Mouse (Mus musculus) lung, postnatal 36 days (tissue): ENCODE data around the gene Snx21.

Experiments used
- DNase-seq: peaks from one replicate; pipeline ENCODE4 v3.0.0; 2022; ENCODE audit warnings: mixed read lengths

Gene Snx21

DNA sequence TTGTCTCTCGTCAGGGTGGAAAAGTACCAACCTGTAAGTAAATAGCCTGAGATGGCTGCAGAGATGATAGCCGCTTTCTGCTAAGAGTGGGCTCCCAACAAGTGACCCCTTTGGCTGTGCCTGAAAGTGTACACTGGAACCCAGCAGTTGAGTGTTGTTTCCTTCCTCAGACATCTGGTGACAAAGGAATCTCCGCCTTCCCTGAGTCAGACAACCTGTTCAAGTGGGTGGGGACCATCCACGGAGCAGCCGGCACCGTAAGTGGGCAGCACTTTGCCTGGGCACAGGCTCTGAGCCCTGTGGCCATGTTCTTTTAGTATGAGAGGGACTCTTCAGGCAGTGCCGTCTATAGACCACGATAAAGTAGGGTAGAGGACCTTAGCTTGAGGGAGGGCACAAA, 14.5 kb upstream of the Snx21 start:
- DNase-seq, result no peak

DNA sequence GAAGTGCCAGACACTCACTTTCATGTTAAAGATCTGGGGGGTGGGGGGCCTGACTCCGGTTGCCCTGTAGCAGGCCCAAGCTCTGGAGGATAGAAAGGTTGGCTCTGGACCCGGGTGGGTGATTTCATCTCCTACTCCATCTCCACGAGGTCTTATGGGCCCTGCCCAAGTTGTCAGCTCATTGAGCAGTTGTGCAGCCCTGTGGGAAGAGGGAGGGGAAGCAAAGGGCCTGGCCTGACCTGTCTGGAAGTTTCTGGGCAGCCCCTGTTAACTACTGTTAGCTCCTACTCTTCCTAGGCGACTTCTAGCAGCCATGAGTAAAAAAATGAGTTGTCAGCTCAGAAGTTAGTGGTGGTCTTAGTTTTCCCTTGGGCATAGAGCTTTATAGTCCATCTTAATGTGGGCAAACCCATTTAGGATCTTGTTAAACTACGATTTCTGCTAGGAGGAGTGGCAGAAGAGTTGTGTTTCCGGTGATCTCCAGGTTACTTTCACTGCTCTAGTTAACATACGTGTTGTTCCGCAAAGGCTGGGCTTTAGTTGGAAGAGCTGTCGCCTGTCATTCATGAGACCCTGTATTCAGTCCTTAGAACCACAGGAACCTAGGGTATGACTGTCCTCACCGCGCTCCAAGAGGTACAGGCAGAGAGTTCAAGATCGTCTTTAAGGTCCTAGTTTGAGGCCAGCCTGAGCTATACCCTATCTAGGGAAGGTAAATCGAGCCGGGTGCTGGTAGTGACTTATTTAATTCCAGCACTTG, 12.2 kb upstream of the Snx21 start:
- DNase-seq, result no peak

DNA sequence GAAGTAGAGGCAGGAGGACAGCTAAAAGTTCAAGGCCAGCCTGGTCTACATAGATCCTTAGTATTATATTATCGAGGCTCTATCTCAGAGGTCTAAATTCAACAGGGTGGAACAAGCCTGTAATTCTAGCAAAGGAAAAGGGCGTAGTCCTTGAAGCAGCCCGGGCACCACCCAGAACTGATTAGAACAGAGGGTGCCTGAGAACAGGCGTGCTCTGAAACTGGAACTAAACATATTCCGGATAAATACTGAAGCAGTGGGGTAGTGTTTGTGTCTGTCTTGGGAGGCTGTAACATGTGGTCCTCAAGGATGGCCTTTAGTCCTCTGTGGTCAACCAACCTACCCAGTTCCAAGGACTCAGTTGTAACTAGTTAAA, 11.6 kb upstream of the Snx21 start:
- DNase-seq, result peak; percentile 54

DNA sequence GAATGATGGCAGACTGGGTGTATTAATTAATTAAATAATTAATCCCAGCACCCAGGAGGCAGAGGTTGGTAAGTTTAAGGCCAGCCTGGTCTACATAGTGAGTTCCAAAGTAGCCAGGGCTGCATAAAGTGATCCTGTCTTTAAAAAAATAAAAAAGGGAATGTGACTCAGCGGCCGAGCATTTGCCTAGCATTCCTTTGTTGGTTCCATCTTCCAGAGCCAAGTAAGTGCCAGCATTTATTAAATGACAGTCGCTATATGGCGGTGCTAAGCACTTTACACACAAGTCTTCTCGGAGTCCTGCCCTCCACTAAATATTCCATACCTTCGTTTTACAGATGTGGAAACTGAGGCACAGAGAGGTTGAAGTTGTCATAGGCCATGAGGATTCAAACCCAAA, 9.5 kb upstream of the Snx21 start:
- no peak for DNase-seq

DNA sequence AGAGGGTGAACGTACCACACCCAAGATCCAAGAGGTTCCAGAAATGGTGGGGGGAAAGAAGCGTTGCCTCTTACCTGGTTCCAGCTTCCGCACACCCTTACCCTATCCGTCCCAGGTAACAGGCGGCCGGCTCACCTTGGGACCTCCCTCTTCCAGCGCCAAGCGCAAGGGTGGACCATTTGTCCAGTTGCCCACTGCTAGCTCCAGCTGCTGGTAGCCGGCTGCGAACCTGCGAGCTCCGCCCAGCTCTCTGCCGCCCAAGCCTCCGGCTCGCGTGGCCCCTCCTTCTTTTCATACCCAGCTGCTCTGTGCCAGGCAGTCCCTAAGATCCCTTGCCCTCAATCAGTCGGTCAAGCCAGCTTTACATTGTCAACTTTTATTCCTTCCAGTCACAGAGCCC, 8.8 kb upstream of the Snx21 start:
- DNase-seq, result no peak

DNA sequence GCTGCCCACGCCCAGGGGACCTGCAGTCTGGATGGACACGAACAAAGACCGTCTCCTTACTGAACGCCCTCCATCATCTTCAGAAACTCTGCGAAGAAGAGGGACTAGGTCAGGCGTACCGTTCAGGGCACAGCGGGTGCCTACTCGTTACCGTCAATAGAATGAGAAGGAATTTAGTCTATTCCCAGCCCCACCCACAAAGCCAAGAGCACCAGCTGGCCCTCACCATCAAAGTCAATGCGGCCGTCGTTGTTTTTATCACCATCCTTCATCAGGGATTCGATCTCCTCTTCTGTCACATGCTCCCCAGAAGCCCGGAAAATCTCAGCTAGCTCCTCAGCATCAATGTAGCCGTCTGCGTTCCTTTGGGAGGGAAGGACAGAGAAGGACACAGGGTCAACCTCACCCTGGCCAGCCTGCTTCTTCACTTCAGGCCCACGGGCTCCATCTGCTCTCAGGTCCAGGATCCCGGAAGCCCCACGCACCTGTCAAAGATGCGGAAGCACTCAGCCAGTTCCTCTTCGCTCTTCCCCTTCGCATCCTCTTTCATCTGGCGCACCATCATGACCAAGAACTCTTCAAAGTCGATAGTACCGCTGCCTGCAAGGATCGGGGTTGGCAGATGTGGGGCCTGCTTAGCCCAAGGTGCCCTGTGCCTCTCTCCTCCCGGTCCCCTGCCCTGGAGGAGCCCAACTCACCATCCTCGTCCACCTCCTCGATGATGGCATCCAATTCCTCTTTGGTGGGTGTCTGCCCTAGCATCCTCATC, 8.2 kb upstream of the Snx21 start:
- no peak for DNase-seq

DNA sequence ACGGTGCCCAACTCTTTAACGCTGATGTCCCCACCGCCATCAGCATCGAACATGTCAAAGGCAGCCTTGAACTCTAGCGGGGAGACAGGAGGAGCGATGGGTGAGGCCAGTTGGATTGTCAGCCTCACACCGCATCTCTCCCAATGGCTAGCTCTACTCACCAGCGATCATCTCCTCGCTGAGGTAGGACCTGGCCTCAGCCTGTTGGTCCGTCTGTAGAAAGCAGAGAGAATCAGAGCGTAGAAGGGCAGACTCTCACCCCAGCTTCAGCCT, 7.7 kb upstream of the Snx21 start:
- no peak for DNase-seq

DNA sequence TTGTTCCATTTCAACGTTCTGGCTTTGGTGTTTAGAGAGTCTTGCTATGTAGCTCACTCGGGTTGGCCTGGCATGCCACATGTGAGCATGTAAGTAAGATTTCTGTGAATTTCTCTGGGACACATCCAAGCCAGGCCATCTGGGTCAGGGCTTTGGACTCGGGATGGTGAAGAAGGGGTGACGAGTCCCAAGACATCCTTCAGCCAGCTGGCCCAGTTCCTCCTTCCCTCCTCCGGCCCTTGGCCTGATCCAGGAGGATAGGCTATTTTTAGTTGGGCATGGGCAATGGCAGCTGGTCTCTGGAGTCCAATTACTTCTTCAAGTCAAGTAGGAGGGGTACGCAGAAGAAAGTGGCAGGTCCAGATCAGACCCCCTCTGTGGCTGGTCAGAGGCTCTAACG, 6.8 kb upstream of the Snx21 start:
- no peak for DNase-seq

DNA sequence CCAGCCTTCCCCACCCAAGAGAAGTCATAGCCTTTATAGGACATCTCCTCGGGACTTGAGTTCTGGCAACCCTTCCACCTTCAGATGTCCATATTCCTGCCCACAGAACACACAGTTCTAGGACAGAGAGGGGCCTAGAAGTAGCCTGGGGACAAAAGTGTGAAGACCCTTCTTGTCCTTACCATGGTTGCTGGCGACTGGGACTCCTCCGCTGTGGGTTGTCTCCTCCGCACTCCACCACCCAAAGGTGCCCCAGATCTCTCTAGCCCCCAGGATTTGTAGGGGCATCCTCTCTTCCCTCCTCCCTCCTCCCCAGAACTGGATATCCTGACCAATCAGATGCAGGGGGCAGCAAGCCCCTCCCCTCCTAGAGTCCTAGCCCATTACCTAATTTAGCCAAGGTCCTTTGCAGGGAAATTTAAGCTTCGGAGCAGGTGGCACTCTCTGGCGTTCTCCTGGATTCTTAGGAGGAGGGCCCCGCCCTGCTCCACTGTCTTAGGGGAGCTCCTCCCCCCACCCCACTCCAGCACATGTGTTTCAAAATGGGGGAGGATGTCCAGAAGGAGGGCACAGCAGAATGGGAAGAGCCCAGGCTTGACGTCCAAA, 6.0 kb upstream of the Snx21 start, which contains the start of gene Tnnc2:
Gene Tnnc2, minus strand, starts transcription at position 487 of the 606 bp plus-strand sequence.
- DNase-seq, result no peak

DNA sequence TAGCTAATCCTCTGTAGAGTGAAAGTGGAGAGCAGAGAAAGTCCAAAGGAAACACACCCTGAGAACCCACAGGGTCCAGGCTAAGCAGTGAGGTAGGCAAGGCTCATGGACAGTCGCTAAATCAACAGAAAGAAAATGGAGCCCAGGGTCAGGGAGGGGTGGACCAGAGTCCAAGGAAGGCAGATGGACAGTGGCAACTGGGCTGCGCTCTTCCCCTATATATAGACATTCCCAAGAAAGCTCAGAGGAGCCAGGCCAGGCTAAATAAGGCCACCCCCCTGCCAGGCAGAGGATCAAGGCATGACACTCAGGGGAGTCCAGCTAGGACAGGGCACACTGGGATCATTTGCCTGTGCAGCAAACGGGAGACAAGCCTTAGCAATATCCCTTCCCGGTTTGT, 3.7 kb upstream of the Snx21 start:
- DNase-seq, result no peak

DNA sequence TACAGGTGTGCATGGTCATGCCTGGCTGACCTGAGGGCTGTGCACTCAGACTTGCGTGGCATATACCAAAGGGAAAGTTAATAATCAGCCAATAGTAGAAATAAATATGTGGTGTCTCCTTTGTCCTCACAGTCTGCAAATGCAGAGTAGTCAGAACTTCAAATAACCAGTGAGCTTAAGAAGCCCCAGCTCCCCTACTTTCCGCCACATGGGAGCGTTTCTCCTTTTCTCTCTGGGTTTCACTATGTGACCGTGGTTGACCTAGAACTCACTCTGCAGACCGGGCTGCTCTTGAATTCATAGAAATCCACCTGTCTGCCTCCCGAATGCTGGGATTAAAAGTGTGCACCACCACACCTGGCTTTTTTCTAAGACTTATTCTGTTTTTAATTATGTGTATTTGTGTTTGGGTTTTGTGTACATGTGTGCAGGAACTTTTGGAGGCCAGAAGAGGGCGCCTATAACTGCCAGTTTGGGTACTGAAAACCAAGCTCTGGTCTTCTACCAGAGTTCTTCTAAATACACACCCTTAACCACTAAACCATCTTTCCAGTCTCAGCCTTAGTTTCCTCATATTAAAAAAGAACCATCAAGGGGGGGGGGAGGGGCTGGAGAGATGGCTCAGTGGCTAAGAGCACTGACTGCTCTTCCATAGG, 1.6 kb upstream of the Snx21 start:
- no peak for DNase-seq

DNA sequence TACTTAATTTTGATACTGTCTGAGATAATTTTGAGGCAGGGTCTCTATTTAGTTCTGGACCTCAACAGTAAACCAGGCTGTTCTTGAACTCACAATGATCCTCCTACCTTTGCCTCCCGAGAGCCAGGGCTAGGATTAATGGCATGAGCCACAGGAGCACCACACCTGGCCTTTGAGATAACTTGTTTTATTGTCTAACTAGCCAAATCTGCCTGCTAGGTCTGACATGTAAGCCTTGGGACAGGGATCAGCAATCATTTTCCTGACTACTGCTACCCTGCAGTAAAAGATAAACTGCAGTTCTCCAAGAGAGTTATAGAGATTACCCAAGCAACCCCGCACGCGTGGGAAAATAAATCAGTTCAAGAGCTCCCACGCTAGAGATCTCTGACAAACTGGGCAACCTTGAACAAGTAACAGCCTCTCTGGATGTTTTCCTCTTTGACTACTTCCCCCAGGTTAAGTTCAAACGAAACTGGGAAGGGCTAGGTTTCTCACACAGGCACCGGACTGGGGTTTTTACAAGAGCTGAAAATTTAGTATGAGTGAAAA, 678 bp upstream of the Snx21 start:
- DNase-seq, result no peak

DNA sequence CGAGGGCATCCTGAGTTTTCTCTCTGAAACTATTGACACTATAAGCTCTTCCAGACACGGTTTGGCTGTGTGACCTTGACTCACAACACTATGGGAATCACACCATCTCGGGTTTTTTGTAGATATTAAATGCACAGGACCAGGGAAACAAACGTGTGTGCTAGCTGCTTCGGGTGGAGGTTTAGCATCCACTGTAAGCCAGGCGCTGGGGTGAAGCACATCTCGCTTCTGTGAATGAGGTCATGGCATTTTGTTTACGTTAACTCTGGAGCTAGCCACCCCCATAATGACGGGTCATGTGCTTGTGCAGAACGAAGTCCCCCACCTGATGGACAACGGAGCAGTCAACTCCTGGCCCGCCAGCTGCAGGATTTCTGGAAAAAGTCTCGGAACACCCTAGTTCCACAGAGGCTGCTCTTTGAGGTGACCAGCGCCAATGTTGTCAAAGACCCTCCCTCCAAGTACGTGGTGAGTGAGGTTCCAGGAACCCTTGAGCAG, 814 bp downstream of the Snx21 start:
- DNase-seq, result peak; percentile 57

DNA sequence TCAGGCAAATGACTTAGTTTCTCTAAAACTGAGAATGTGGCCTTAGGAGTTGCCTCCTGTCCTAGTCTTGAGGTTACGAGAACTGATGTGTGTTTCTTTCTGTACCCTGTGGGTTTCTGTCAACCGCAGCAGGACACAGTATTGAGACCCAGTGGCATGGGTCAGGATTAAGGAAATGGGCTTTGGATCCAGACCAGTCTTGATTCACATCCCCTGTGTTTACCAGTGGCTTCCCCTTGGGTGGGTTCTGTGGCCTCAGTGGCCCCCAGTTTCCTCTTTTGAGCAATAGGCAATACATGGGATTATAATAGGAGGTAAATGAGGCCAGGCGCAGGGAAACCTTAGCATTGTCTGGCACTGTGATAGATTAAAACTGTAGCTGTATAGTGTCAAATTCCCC, 1.4 kb downstream of the Snx21 start:
- DNase-seq, result peak; percentile 45

DNA sequence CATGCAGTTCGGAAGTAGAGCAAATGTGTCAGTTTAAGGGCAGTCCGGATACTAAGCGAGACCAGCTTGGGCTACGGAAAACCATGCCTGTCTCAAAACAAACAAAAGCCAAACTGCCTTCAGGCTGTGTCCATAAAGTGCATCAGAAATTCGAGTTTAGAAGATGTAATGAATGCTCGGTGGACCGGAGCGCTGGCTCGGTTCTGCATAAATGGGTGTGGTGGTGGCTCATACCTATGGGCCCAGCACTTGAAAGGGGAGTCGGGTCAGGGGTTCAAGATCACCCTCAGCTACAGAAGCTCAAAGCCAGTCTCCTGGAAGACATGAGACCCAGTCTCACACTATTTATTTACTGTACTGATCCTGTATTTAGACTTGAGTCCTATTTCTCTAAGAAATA, 2.2 kb downstream of the Snx21 start:
- no peak for DNase-seq

DNA sequence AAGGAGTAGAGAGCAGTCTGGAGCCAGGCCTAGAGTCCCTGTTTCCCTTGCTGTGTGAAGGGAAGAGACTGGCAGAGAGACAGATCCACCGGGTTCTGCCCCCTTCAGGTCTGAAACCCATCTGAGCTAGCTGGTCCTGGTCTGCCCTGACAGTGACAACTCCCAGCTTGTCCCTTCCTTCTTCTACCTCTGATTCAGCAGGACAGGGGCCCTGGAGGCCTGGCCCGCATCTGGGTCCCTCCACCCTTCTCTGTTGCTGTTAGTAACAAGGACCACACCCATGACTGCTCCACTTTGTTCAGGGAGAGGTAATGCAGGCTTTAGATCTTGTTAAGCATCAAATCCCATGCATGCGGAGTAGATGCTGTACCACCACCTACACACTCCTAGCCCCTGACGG, 2.8 kb downstream of the Snx21 start:
- no peak for DNase-seq

DNA sequence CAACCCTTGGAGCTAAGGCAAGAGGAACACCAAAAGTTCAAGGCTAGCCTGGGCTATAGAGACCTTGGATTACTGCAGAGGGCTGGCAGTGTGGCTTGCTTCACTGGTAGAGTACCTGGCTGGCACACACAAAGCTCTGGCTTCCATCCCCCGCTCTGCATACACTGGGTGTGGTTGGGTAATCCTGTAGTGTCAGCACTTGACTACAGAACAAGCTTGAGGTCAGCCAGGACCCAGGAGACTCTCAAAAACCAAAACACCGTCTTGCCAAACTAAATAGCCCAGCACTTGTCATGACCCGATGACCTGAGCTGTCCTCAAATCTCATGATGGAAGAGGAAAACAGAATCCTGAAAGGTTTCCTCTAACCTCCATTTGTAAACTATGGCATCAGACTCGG, 4.8 kb downstream of the Snx21 start:
- peak; percentile 87 for DNase-seq

DNA sequence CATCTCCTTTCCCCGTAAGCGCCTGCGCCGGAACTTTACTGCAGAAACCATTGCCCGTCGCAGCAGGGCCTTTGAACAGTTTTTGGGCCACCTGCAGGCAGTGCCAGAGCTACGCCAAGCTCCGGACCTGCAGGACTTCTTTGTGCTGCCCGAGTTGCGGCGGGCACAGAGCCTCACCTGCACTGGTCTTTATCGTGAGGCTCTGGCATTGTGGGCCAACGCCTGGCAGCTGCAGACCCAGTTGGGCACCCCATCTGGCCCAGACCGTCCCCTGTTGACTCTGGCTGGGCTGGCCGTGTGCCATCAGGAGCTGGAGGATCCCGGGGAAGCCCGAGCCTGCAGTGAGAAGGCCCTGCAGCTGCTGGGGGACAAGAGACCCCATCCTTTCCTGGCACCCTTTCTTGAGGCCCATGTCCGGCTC, 6.2 kb downstream of the Snx21 start:
- no peak for DNase-seq

DNA sequence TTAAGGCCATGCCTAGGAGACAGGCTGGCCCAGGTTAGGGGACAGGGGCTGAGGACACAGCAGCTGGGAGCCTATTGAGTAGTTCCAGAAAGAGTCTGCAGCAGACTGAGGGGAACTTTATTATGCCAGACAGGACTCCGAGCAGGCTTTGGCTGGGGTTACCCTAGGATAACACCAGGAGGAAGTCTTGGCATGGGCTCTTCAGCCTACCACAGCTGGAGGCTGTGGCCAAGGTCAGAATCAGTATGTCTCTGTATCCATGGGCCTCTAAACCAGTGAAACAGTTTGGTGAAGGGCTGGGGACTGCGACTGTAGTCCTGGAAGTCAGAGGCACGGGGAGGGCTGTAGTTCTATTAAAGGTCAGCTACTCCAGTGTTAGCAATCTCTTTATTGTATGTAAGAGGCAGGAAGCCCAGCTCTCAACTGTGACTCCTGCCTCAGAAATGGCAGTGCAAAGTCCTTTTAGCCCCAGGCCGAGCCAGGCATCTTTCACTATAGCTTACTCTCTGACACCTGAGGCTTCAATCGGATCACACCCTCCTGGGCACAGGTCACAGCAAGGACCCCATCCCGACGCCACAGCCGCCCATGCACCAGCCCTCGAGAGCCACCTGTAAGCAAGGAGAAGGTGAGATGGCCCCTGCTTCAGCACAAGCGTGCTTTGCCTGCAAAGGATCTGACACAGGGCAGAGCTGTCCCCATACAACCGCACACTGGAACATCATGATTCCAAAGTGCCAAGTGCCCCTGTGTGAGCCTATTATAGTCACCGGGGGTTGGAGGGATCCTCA, 7.0 kb downstream of the Snx21 start:
- no peak for DNase-seq

DNA sequence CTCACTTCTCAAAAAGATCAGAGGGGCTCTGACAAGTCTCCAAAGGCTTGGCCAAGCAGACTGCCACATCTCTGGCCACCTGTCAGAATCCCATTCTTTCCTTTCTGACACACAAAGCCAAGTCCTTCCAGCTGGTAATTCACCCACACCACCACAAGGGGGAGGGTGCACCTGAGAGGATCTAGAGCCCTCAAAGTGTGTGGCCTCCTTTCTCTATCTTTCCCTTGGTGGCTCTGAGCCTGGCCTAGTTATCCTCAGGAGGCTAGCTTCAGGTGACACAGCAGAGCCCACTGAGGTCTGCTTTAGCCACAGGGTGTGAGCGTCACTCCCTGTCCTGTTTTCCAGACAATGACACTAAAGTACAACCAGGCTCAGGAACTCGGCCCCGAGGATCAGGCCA, 7.6 kb downstream of the Snx21 start:
- peak; percentile 79 for DNase-seq

DNA sequence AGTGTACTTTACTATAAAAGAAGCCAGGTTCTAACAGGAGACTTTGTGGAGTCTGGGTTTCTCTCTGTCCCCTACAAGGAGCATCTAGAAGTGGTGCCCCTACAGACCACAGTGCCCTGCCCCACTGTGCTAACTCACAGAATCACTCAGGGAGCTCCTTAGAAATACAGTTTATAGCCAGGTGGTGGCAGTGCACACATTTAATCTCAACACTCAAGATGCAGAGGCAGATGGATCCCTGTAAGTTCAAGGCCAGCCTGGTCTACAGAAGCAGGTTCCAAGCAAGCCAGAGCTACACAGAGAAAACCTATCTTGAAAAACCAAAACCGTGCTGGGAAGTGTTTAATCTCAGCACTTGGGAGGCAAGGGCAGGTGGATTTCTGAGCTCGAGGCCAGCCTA, 8.1 kb downstream of the Snx21 start:
- DNase-seq, result peak; percentile 38

DNA sequence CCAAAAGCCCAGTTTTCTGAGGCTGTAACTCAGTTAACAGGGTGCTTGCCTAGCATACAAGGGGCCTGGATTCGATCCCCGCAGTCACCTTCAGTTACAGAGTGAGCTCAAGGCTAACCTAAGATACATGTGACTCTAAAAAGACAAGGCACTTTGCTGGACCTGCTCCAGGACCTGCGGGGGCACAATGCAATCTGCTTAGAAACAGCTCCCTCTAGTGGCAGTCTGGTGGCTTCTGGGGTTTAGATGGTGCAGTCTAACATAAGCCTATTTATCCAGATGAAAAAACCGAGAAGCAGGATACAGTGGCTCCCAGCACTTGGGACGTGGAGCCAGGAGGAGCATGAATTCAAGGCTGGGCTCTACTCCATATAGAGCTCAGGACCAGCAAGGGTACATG, 8.7 kb downstream of the Snx21 start:
- DNase-seq, result peak; percentile 95

DNA sequence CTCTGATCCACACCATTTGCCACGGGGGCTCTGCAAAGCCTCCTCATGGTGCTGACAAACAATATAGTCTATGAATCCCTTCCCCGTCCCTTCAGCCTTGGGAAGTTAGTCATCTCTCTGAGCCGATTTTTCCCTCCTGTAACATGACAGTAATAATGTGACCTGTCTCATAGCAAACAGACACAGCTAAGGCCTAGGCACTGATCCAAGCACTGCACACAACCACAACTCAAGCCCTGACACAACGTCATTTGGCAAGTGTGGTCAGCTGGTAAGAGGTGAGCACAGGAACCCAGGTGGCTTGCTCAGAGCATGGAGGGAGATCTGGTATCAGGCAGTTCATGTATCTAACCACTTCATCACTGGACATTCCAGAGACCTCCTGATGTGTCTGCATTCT, 10.2 kb downstream of the Snx21 start:
- DNase-seq, result no peak
